Mouse (Mus musculus): ENCODE results near the gene Camta2. TPM values are rescaled to one million over a fixed set of nuclear protein-coding genes. Genes with fewer than 3 reads are reported as not detected.
A peak's percentile ranks its signal among the peaks of the same experiment; 100 is the strongest.

Gene Camta2
- polyA plus RNA-seq, 1 experiment = 11.9 TPM

- H3K4me3 ChIP-seq = peak overlapping the region; percentile 68
- no peaks in the 10 kb centered on the region for H3K36me3 ChIP-seq (ENCODE audit: control insufficient read depth, insufficient read depth)
- H3K4me2 ChIP-seq (ENCODE audit: low read depth) = peak overlapping the region; percentile 94
- H3K79me2 ChIP-seq (ENCODE audit: control insufficient read depth, insufficient read depth) = no peaks in the 10 kb centered on the region
- H3ac ChIP-seq (ENCODE audit: control insufficient read depth, insufficient read length) = peak overlapping the region; percentile 53
- no peak for TF ChIP-seq POLR2AphosphoS2 (IDR thresholded peaks at IDR 0.05; ENCODE audit: insufficient read length, low read depth)
- no peak for TF ChIP-seq POLR2A (IDR thresholded peaks at IDR 0.05; ENCODE audit: insufficient read length, low read depth)
- no peak for TF ChIP-seq USF1 (IDR thresholded peaks at IDR 0.05; ENCODE audit: low read depth)
- TF ChIP-seq MAX (IDR thresholded peaks at IDR 0.05; ENCODE audit: low read depth) = no peak
- no peak for TF ChIP-seq CEBPB (IDR thresholded peaks at IDR 0.05; ENCODE audit: insufficient read depth, poor library complexity, severe bottlenecking)
- TF ChIP-seq SRF (IDR thresholded peaks at IDR 0.05; ENCODE audit: control insufficient read depth, insufficient read length, low read depth) = no peak
- no peak for TF ChIP-seq MYOG (IDR thresholded peaks at IDR 0.05; ENCODE audit: control insufficient read depth in 1 of 3, insufficient read depth in 1 of 3, insufficient read length in 2 of 3, low read depth in 2 of 3)
- TF ChIP-seq TCF12 (IDR thresholded peaks at IDR 0.05; ENCODE audit: insufficient read depth, poor library complexity, severe bottlenecking) = no peak
- no peak for TF ChIP-seq TCF3 (IDR thresholded peaks at IDR 0.05; ENCODE audit: insufficient read length, low read depth)
- no peak for TF ChIP-seq REST (IDR thresholded peaks at IDR 0.05; ENCODE audit: insufficient read depth, insufficient read length)
- no peak for TF ChIP-seq MYOD1 (IDR thresholded peaks at IDR 0.05; ENCODE audit: control insufficient read depth in 1 of 3, insufficient read length in 2 of 3, low read depth in 2 of 3)
- TF ChIP-seq E2F4 (IDR thresholded peaks at IDR 0.05; ENCODE audit: insufficient read depth) = no peak
- no peaks in the 10 kb centered on the region for H3K27me3 ChIP-seq (ENCODE audit: control insufficient read depth, insufficient read depth, insufficient read length)
These were observed 871 bp downstream of the Camta2 start for GRCm38 (mm10) chr11:70686901-70687566.

- Histone ChIP-seq H3K4me3 (no peak overlapping the region), H3K79me2 (ENCODE audit: control insufficient read depth, insufficient read depth) (no peaks in the 10 kb centered on the region), H3K27me3 (ENCODE audit: control insufficient read depth, insufficient read depth, insufficient read length) (no peaks in the 10 kb centered on the region), H3K4me2 (ENCODE audit: low read depth) (no peak overlapping the region), H3K36me3 (ENCODE audit: control insufficient read depth, insufficient read depth) (peaks cover 7% of the 10 kb centered on the region), H3ac (ENCODE audit: control insufficient read depth, insufficient read length) (no peak overlapping the region)
- TF ChIP-seq MYOD1 (IDR thresholded peaks at IDR 0.05; ENCODE audit: control insufficient read depth in 1 of 3, insufficient read length in 2 of 3, low read depth in 2 of 3) (no peak), TCF3 (IDR thresholded peaks at IDR 0.05; ENCODE audit: insufficient read length, low read depth) (no peak), MYOG (IDR thresholded peaks at IDR 0.05; ENCODE audit: control insufficient read depth in 1 of 3, insufficient read depth in 1 of 3, insufficient read length in 2 of 3, low read depth in 2 of 3) (no peak), USF1 (IDR thresholded peaks at IDR 0.05; ENCODE audit: low read depth) (no peak), TCF12 (IDR thresholded peaks at IDR 0.05; ENCODE audit: insufficient read depth, poor library complexity, severe bottlenecking) (no peak), E2F4 (IDR thresholded peaks at IDR 0.05; ENCODE audit: insufficient read depth) (no peak), MAX (IDR thresholded peaks at IDR 0.05; ENCODE audit: low read depth) (no peak), CEBPB (IDR thresholded peaks at IDR 0.05; ENCODE audit: insufficient read depth, poor library complexity, severe bottlenecking) (no peak), POLR2AphosphoS2 (IDR thresholded peaks at IDR 0.05; ENCODE audit: insufficient read length, low read depth) (no peak), REST (IDR thresholded peaks at IDR 0.05; ENCODE audit: insufficient read depth, insufficient read length) (no peak), POLR2A (IDR thresholded peaks at IDR 0.05; ENCODE audit: insufficient read length, low read depth) (no peak), SRF (IDR thresholded peaks at IDR 0.05; ENCODE audit: control insufficient read depth, insufficient read length, low read depth) (no peak)
These were observed 4.3 kb downstream of the Camta2 start for GRCm38 (mm10) chr11:70683640-70684039.

GRCm38 (mm10) chr11:70681897-70682581, 5.9 kb downstream of the Camta2 start:
- H3K4me2 ChIP-seq (ENCODE audit: low read depth) = no peak overlapping the region
- no peak overlapping the region for H3ac ChIP-seq (ENCODE audit: control insufficient read depth, insufficient read length)
- no peaks in the 10 kb centered on the region for H3K27me3 ChIP-seq (ENCODE audit: control insufficient read depth, insufficient read depth, insufficient read length)
- no peaks in the 10 kb centered on the region for H3K79me2 ChIP-seq (ENCODE audit: control insufficient read depth, insufficient read depth)
- H3K36me3 ChIP-seq (ENCODE audit: control insufficient read depth, insufficient read depth) = peaks cover 9% of the 10 kb centered on the region
- TF ChIP-seq MYOG (IDR thresholded peaks at IDR 0.05; ENCODE audit: control insufficient read depth in 1 of 3, insufficient read depth in 1 of 3, insufficient read length in 2 of 3, low read depth in 2 of 3) (no peak), E2F4 (IDR thresholded peaks at IDR 0.05; ENCODE audit: insufficient read depth) (no peak), REST (IDR thresholded peaks at IDR 0.05; ENCODE audit: insufficient read depth, insufficient read length) (no peak), TCF3 (IDR thresholded peaks at IDR 0.05; ENCODE audit: insufficient read length, low read depth) (no peak), POLR2A (IDR thresholded peaks at IDR 0.05; ENCODE audit: insufficient read length, low read depth) (no peak), MYOD1 (IDR thresholded peaks at IDR 0.05; ENCODE audit: control insufficient read depth in 1 of 3, insufficient read length in 2 of 3, low read depth in 2 of 3) (no peak), SRF (IDR thresholded peaks at IDR 0.05; ENCODE audit: control insufficient read depth, insufficient read length, low read depth) (no peak), MAX (IDR thresholded peaks at IDR 0.05; ENCODE audit: low read depth) (no peak), POLR2AphosphoS2 (IDR thresholded peaks at IDR 0.05; ENCODE audit: insufficient read length, low read depth) (no peak), CEBPB (IDR thresholded peaks at IDR 0.05; ENCODE audit: insufficient read depth, poor library complexity, severe bottlenecking) (no peak), USF1 (IDR thresholded peaks at IDR 0.05; ENCODE audit: low read depth) (no peak), TCF12 (IDR thresholded peaks at IDR 0.05; ENCODE audit: insufficient read depth, poor library complexity, severe bottlenecking) (no peak)
- no peak overlapping the region for H3K4me3 ChIP-seq

- H3K4me2 ChIP-seq (ENCODE audit: low read depth) = no peak overlapping the region
- H3K4me3 ChIP-seq = no peak overlapping the region
- H3ac ChIP-seq (ENCODE audit: control insufficient read depth, insufficient read length) = no peak overlapping the region
- no peaks in the 10 kb centered on the region for H3K27me3 ChIP-seq (ENCODE audit: control insufficient read depth, insufficient read depth, insufficient read length)
- no peaks in the 10 kb centered on the region for H3K79me2 ChIP-seq (ENCODE audit: control insufficient read depth, insufficient read depth)
- TF ChIP-seq TCF12 (IDR thresholded peaks at IDR 0.05; ENCODE audit: insufficient read depth, poor library complexity, severe bottlenecking) (no peak), MYOD1 (IDR thresholded peaks at IDR 0.05; ENCODE audit: control insufficient read depth in 1 of 3, insufficient read length in 2 of 3, low read depth in 2 of 3) (no peak), USF1 (IDR thresholded peaks at IDR 0.05; ENCODE audit: low read depth) (no peak), TCF3 (IDR thresholded peaks at IDR 0.05; ENCODE audit: insufficient read length, low read depth) (no peak), POLR2A (IDR thresholded peaks at IDR 0.05; ENCODE audit: insufficient read length, low read depth) (no peak), CEBPB (IDR thresholded peaks at IDR 0.05; ENCODE audit: insufficient read depth, poor library complexity, severe bottlenecking) (no peak), MYOG (IDR thresholded peaks at IDR 0.05; ENCODE audit: control insufficient read depth in 1 of 3, insufficient read depth in 1 of 3, insufficient read length in 2 of 3, low read depth in 2 of 3) (no peak)
- H3K36me3 ChIP-seq (ENCODE audit: control insufficient read depth, insufficient read depth) = peaks cover 9% of the 10 kb centered on the region
These were observed 6.7 kb downstream of the Camta2 start for GRCm38 (mm10) chr11:70681170-70681569.

Measured in myocyte (in vitro differentiated cells).